Mouse (Mus musculus): ENCODE data around the gene Gm45521.

- no peak for TF ChIP-seq CTCF (IDR thresholded peaks at IDR 0.05; ENCODE audit: low read depth)
- no peak for TF ChIP-seq EP300 (IDR thresholded peaks at IDR 0.05; ENCODE audit: low read depth)
Measured at GRCm38 (mm10) chr14:7951234-7951633, 5.9 kb upstream of the Gm45521 start.
